Mouse (Mus musculus) embryonic facial prominence, embryonic 12.5 days (tissue): Measurements from ENCODE around the gene Acat2. TPM values are rescaled to one million over a fixed set of nuclear protein-coding genes. Genes with fewer than 3 reads are reported as not detected.

Experiments
- ATAC-seq: fragments of 200-750 bp; cut with Nextera tagmentation; 2 replicates; pipeline ENCODE4 v1.8.0; 2017; ENCODE audit not compliant: insufficient number of reproducible peaks, insufficient read depth, low FRiP score, low TSS enrichment
- H3K27ac ChIP-seq: fragments of 300-500 bp; sonication (generic); 2 replicates; pipeline ENCODE4 v1.5.1; 2016; ENCODE audit warnings: mild to moderate bottlenecking
- H3K27me3 ChIP-seq: fragments of 300-500 bp; sonication (generic); 2 replicates; pipeline ENCODE4 v1.6.1; 2016; ENCODE audit warnings: mild to moderate bottlenecking, moderate library complexity
- H3K36me3 ChIP-seq: fragments of 300-500 bp; sonication (generic); 2 replicates; pipeline ENCODE4 v1.6.1; 2016; ENCODE audit warnings: mild to moderate bottlenecking
- H3K4me1 ChIP-seq: fragments of 300-500 bp; sonication (generic); 2 replicates; pipeline ENCODE4 v1.6.1; 2016
- H3K4me2 ChIP-seq: fragments of 300-500 bp; sonication (generic); replicated peaks from 2 replicates; pipeline ENCODE4 v1.6.1; 2016; ENCODE audit warnings: mild to moderate bottlenecking, moderate library complexity
- H3K4me3 ChIP-seq: fragments of 300-500 bp; sonication (generic); 2 replicates; pipeline ENCODE4 v1.5.1; 2016; ENCODE audit warnings: mild to moderate bottlenecking
- H3K9ac ChIP-seq: fragments of 300-500 bp; sonication (generic); 2 replicates; pipeline ENCODE4 v1.6.1; 2016; ENCODE audit warnings: mild to moderate bottlenecking, moderate library complexity
- H3K9me3 ChIP-seq: fragments of 300-500 bp; sonication (generic); 2 replicates; pipeline ENCODE4 v1.6.1; 2016; ENCODE audit warnings: mild to moderate bottlenecking, moderate library complexity
- WGBS: fragments of 180-500 bp; shearing (Covaris S2); methylation state at CpG from one replicate; pipeline ENCODE4 v1.1.7; 2016; 5-methylcytosine and 5-hydroxymethylcytosine counted together
- polyA plus RNA-seq: library from polyadenylated mRNA; unstranded; fragments of >200 nt; fragmentation: Nextera tagmentation; extraction: Ambion mirVana; gene quantifications from 2 replicates; pipeline ENCODE4 v1.2.1, GENCODE M21; 2016

Gene Acat2
- polyA plus RNA-seq, 1 experiment from 2014 or later = 284 TPM

DNA sequence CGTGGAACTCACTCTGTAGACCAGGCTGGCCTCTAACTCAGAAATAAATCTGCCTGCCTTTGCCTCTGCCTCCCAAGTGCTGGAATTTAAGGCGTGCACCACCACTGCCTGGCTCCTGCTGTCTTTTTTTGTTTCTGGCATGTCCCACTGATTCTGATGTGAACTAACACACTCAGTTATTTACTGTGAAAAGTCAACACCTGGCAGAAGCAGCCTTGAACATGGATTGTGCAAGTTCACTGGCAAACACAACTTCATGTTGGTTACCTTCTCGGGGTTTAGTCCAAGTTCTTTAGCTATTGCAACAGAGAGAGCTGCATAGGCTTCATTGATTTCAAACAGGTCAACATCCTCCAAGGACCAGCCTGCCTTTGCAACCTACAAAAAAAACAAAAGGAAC is 35.5 kb downstream of the Acat2 start:
- Histone ChIP-seq H3K4me2 (no peak overlapping the region), H3K27me3 (no peaks in the 10 kb centered on the region), H3K9me3 (no peaks in the 10 kb centered on the region), H3K27ac (no peak overlapping the region), H3K36me3 (peaks cover 61% of the 10 kb centered on the region), H3K4me1 (no peaks in the 10 kb centered on the region), H3K9ac (no peak overlapping the region), H3K4me3 (no peak overlapping the region)
- WGBS = 93% methylated on average over 3 of the region's 3 CpGs
- no peak for ATAC-seq

DNA sequence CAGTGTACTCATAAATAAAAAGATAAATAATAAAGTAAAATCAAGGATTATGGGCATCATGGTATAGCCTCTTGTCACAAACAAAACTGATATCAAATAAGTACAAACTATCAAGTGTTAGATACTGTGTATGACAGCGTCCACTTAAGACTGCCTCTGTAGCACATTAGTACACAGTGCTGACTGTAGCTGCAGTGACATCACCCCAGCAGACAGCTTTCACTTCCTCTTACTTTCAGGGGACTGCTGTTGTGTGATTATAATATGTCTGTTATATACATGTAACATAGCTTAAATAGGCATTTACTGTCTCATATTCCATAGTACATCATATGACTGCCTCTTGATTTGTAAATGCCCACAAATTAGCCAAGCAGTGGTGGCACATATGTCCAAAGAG is 39.5 kb downstream of the Acat2 start:
- 88% methylated on average over 1 of the region's 1 CpGs for WGBS
- no peak overlapping the region for H3K4me3 ChIP-seq
- no peak overlapping the region for H3K9ac ChIP-seq
- ATAC-seq = no peak
- no peaks in the 10 kb centered on the region for H3K4me1 ChIP-seq
- no peak overlapping the region for H3K27ac ChIP-seq
- H3K4me2 ChIP-seq = no peak overlapping the region
- peaks cover 71% of the 10 kb centered on the region for H3K36me3 ChIP-seq
- H3K27me3 ChIP-seq = no peaks in the 10 kb centered on the region
- H3K9me3 ChIP-seq = no peaks in the 10 kb centered on the region

- Histone ChIP-seq H3K4me1 (no peaks in the 10 kb centered on the region), H3K9me3 (no peaks in the 10 kb centered on the region), H3K27me3 (no peaks in the 10 kb centered on the region), H3K4me3 (peak overlapping the region; percentile 97), H3K36me3 (peaks cover 54% of the 10 kb centered on the region), H3K4me2 (peak overlapping the region; percentile 51), H3K27ac (peak overlapping the region; percentile 93), H3K9ac (peak overlapping the region; percentile 98)
- peak; percentile 62 for ATAC-seq
- under 1% methylated on average over 40 of the region's 40 CpGs for WGBS
These were observed 43.8 kb downstream of the Acat2 start for GRCm38 (mm10) chr17:12916588-12917380.

GRCm38 (mm10) chr17:12915881-12916583 is 44.5 kb downstream of the Acat2 start, which contains the start of gene Mrpl18:
Gene Mrpl18, minus strand, starts transcription at chr17:12916345.
- Histone ChIP-seq H3K4me3 (peak within 1 kb of the TSS; percentile 97), H3K27ac (peak within 1 kb of the TSS; percentile 93), H3K9me3 (no peaks in the 10 kb centered on the region), H3K36me3 (peaks cover 54% of the 10 kb centered on the region), H3K27me3 (no peaks in the 10 kb centered on the region), H3K4me2 (peak within 1 kb of the TSS; percentile 69), H3K4me1 (no peaks in the 10 kb centered on the region), H3K9ac (peak within 1 kb of the TSS; percentile 98)
- under 1% methylated on average over 56 of the region's 56 CpGs for WGBS
- ATAC-seq = peak; percentile 99

- H3K27me3 ChIP-seq = no peaks in the 10 kb centered on the region
- peak within 1 kb of the TSS; percentile 97 for H3K4me3 ChIP-seq
- peaks cover 52% of the 10 kb centered on the region for H3K36me3 ChIP-seq
- ATAC-seq = no peak
- H3K9ac ChIP-seq = peak within 1 kb of the TSS; percentile 98
- H3K9me3 ChIP-seq = no peaks in the 10 kb centered on the region
- H3K4me1 ChIP-seq = no peaks in the 10 kb centered on the region
- H3K4me2 ChIP-seq = peak within 1 kb of the TSS; percentile 69
- WGBS = 1% methylated on average over 18 of the region's 18 CpGs
- peak within 1 kb of the TSS; percentile 93 for H3K27ac ChIP-seq
These were observed 45.1 kb downstream of the Acat2 start, which contains the start of gene Tcp1 for GRCm38 (mm10) chr17:12915488-12915880. Gene Tcp1, plus strand, starts transcription at chr17:12915701.

- H3K4me2 ChIP-seq = no peak overlapping the region
- 86% methylated on average over 8 of the region's 8 CpGs for WGBS
- no peak overlapping the region for H3K9ac ChIP-seq
These were observed 50.2 kb downstream of the Acat2 start for GRCm38 (mm10) chr17:12910391-12910790.

DNA sequence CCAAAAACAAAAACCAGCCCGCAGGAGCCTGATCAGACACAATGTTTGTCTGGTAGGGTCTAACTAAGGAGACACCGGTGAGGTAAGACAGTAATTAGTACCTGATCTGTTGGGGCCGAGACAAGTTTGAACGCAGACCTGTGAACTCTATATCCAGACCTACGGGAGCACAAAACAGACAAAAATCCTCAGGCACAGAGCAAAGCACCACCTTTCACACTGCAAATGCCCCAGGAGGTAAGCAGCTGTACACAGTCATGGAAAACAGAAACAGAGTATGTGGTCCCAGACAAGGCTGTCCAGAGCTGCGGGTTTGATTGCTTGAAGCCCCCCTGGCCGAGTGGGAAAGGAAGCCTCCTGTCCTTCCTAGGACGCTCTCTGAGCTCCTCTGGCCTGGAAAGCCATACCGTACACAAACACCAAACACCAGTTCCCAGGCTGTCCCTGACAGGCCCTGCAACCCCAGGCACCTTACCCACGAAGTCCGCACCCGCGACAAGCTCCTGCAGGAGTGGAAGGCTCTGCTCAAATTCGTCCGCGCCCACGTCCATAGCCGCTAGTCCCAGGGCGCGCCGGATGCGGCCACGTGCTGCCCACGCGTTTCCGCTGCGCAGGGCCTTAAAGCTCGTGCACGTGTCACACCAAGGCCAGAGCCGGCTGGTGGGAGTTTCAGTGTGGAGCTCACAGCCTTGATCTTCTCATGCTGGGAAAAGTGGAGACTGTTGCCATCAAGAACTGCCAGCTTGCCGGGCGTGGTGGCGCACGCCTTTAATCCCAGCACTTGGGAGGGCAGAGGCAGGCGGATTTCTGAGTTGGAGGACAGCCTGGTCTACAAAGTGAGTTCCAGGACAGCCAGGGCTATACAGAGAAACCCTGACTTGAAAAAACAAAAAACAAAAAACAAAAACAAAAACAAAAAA is 50.9 kb downstream of the Acat2 start, which contains the start of gene Pnldc1:
Pnldc1 (minus strand) TSS at position 870 of the 920 bp plus-strand sequence.
- Histone ChIP-seq H3K27ac (no peak within 1 kb of the TSS), H3K4me3 (no peak within 1 kb of the TSS), H3K9ac (no peak within 1 kb of the TSS), H3K36me3 (peaks cover 44% of the 10 kb centered on the region), H3K4me2 (no peak within 1 kb of the TSS), H3K9me3 (no peaks in the 10 kb centered on the region), H3K4me1 (no peaks in the 10 kb centered on the region), H3K27me3 (no peaks in the 10 kb centered on the region)
- no peak for ATAC-seq
- 79% methylated on average over 35 of the region's 35 CpGs for WGBS

More at GRCm38 (mm10) chr17:12910391-12910790, 50.2 kb downstream of the Acat2 start:
- Histone ChIP-seq H3K4me3 (no peak overlapping the region), H3K4me1 (no peaks in the 10 kb centered on the region), H3K27ac (no peak overlapping the region), H3K9me3 (no peaks in the 10 kb centered on the region), H3K27me3 (no peaks in the 10 kb centered on the region), H3K36me3 (peaks cover 40% of the 10 kb centered on the region)
- no peak for ATAC-seq

DNA sequence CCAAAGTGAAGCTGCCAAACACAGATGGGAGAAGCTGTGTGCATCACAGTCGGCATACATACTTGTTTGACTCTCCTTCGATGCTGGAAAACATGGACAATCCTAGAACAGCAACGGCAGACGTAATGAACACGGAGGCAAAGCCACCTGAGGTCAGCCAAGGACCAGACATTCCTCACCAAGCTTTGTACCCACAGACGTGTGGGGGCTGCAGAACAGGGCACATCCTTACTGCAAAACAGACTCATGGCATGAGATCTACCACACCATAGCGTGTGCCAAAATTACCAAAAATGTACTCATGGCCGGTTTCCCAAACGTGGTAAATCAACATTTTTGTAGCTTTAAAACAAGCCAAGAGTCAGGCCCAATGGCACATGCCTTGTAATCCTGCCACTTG is 54.1 kb downstream of the Acat2 start:
- Histone ChIP-seq H3K4me1 (0 out of 2 replicates have a peak, but pooled peaks cover 8% of the 10 kb centered on the region), H3K27me3 (no peaks in the 10 kb centered on the region), H3K36me3 (peaks cover 30% of the 10 kb centered on the region), H3K9me3 (no peaks in the 10 kb centered on the region), H3K9ac (no peak overlapping the region), H3K4me2 (no peak overlapping the region), H3K4me3 (no peak overlapping the region), H3K27ac (no peak overlapping the region)
- no peak for ATAC-seq
- WGBS = 92% methylated on average over 9 of the region's 9 CpGs

- H3K4me1 ChIP-seq = 0 out of 2 replicates have a peak, but pooled peaks cover 8% of the 10 kb centered on the region
- WGBS = 90% methylated on average over 4 of the region's 4 CpGs
- H3K27me3 ChIP-seq = no peaks in the 10 kb centered on the region
- H3K36me3 ChIP-seq = peaks cover 25% of the 10 kb centered on the region
- H3K4me2 ChIP-seq = no peak overlapping the region
- no peak overlapping the region for H3K27ac ChIP-seq
- H3K9me3 ChIP-seq = no peaks in the 10 kb centered on the region
- H3K9ac ChIP-seq = no peak overlapping the region
- ATAC-seq = no peak
- H3K4me3 ChIP-seq = no peak overlapping the region
These were observed 54.7 kb downstream of the Acat2 start for GRCm38 (mm10) chr17:12905810-12906209.

- Histone ChIP-seq H3K9me3 (no peaks in the 10 kb centered on the region), H3K27me3 (no peaks in the 10 kb centered on the region), H3K36me3 (peaks cover 23% of the 10 kb centered on the region), H3K27ac (no peak overlapping the region), H3K9ac (no peak overlapping the region), H3K4me1 (0 out of 2 replicates have a peak, but pooled peaks cover 8% of the 10 kb centered on the region), H3K4me3 (no peak overlapping the region), H3K4me2 (no peak overlapping the region)
- 81% methylated on average over 1 of the region's 1 CpGs for WGBS
- no peak for ATAC-seq
These were observed 56.2 kb downstream of the Acat2 start for GRCm38 (mm10) chr17:12904349-12904748.
